Mouse (Mus musculus): ENCODE results near the gene Klk10.

- TF ChIP-seq POLR2A (IDR thresholded peaks at IDR 0.05; ENCODE audit: borderline replicate concordance, control insufficient read depth, low read depth, low read length) (no peak), CTCF (IDR thresholded peaks at IDR 0.05; ENCODE audit: control insufficient read depth, insufficient read depth, low read length) (no peak)
Observed at GRCm38 (mm10) chr7:43810994-43811393, 30.2 kb downstream of the Klk10 start, which contains the start of gene Klk7.
